12 mouse cellular contexts compared by ENCODE assay signal in the genomic region with DNA sequence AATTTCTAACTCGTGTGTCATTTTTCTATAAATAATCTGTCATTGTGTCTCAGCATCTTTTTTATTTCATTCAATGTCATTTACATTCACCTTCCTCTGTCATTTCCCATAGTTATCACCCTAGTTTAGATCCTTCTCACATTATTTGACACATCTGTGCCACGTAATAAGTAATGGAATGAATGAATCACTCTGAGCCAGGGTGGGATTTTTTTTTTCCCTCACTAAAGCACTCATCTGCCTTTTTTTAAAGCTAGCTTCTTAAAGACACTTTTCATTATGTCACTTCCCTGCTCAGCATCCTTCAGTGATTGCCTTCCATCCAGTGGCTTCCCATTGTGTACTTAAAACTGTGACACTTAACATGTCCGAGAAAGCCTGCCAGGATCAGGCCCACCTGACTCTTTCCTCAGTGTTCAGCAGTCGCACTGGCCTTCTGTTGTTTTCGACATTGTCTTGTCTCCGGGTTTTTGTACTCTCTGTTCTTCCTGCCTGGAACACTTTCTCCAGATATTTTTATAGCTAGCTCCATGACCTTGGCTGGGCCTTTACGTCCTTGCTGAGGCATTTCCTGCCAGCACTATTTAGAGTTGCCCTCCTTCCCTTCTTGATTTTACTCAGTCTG. TPM values are rescaled to one million over a fixed set of nuclear protein-coding genes. Genes with fewer than 3 reads are reported as not detected.
DNase-seq lines count a peak whose midpoint lies in the region; ATAC-seq and TF ChIP-seq lines count a peak whose summit lies in the region.
"Had no signal": no experiment of that assay in that cellular context is flagged by ENCODE, and none has a peak within 500 bp of the region (broad histone marks: within the 10 kb centered on the region; RNA-seq: fewer than 3 reads in every experiment).

No protein-coding gene starts in this region.

- H3K4me1 ChIP-seq in hindbrain, embryonic 13.5 days (replicated peaks) = no peaks in the 10 kb centered on the region
- no peaks in the 10 kb centered on the region for H3K4me1 ChIP-seq in hindbrain, embryonic 11.5 days (replicated peaks; ENCODE audit: control insufficient read depth, insufficient read depth, low read length)
- no peaks in the 10 kb centered on the region for H3K4me1 ChIP-seq in hindbrain, postnatal 0 days (ENCODE audit: insufficient read depth, low read length)

- TF ChIP-seq CTCF in brain, embryonic 14.5 days (IDR thresholded peaks at IDR 0.05; ENCODE audit: borderline replicate concordance, extremely low read depth, insufficient read depth, insufficient read length) = no peak
- TF ChIP-seq CTCF in hindbrain, postnatal 0 days (IDR thresholded peaks at IDR 0.05; ENCODE audit: low read depth) = no peak

- H3K4me3 ChIP-seq in hindbrain, embryonic 13.5 days = peak overlapping the region; percentile 18
- H3K4me3 ChIP-seq in hindbrain, embryonic 11.5 days (ENCODE audit: low read depth, low read length) = no peak overlapping the region
- H3K4me3 ChIP-seq in hindbrain, postnatal 0 days (ENCODE audit: low read length) = no peak overlapping the region

- intact Hi-C loops in left cerebral cortex, postnatal 14 days (cut with DNase I) = no loop called here

- no peaks in the 10 kb centered on the region for H3K9me3 ChIP-seq in hindbrain, embryonic 13.5 days
- no peaks in the 10 kb centered on the region for H3K9me3 ChIP-seq in hindbrain, embryonic 11.5 days (ENCODE audit: control insufficient read depth, low read length)
- H3K9me3 ChIP-seq in hindbrain, postnatal 0 days (ENCODE audit: low read length) = no peaks in the 10 kb centered on the region

- no peak overlapping the region for H3K27ac ChIP-seq in hindbrain, embryonic 13.5 days
- H3K27ac ChIP-seq in hindbrain, embryonic 11.5 days (ENCODE audit: low read depth, low read length) = no peak overlapping the region
- H3K27ac ChIP-seq in hindbrain, postnatal 0 days = peak overlapping the region; percentile 7; the same call in 1 of the 2 replicates
- H3K27ac ChIP-seq: liver, embryonic 14.5 days had no signal

- ATAC-seq in hindbrain, embryonic 13.5 days (ENCODE audit: low FRiP score) = no peak
- ATAC-seq in hindbrain, embryonic 11.5 days (ENCODE audit: low FRiP score) = no peak
- no peak for ATAC-seq in hindbrain, postnatal 0 days
- ATAC-seq: Patski had no signal

- no peak for TF ChIP-seq POLR2A in brain, embryonic 14.5 days (IDR thresholded peaks at IDR 0.05; ENCODE audit: borderline replicate concordance, extremely low read depth, insufficient read depth, insufficient read length, poor library complexity, severe bottlenecking)

- no peak for DNase-seq in hindbrain, embryonic 11.5 days (ENCODE audit: low spot score)
- DNase-seq in Muller cell, postnatal 12 days (ENCODE audit: inconsistent ontology term) = peak; percentile 55
- DNase-seq in brain, embryonic 14.5 days (ENCODE audit: low read depth) = peak; percentile 19
- DNase-seq in hindbrain, postnatal 0 days (ENCODE audit: low spot score) = no peak
- no peak for DNase-seq in frontal cortex, postnatal 25 days (ENCODE audit: low spot score in 2 of 2)
- no peak for DNase-seq in left cerebral cortex, postnatal 14 days (ENCODE audit: low spot score in 2 of 2)
- no peak for DNase-seq in retina, embryonic 14.5 days (ENCODE audit: low spot score)

- WGBS in hindbrain, embryonic 13.5 days = 60% methylated on average over 7 of the region's 7 CpGs
- 75% methylated on average over 7 of the region's 7 CpGs for WGBS in hindbrain, embryonic 11.5 days
- WGBS in hindbrain, postnatal 0 days = 51% methylated on average over 7 of the region's 7 CpGs

- 0 out of 2 replicates have a peak, but pooled peaks cover 11% of the 10 kb centered on the region for H3K27me3 ChIP-seq in hindbrain, embryonic 13.5 days
- H3K27me3 ChIP-seq in hindbrain, embryonic 11.5 days (ENCODE audit: control insufficient read depth, insufficient read depth, low read length) = peaks cover 11% of the 10 kb centered on the region
- no peaks in the 10 kb centered on the region for H3K27me3 ChIP-seq in hindbrain, postnatal 0 days (ENCODE audit: insufficient read depth, low read length)

- H3K4me2 ChIP-seq in hindbrain, embryonic 13.5 days = peak overlapping the region; percentile 36
- no peak overlapping the region for H3K4me2 ChIP-seq in hindbrain, embryonic 11.5 days (replicated peaks; ENCODE audit: low read depth, low read length)
- H3K4me2 ChIP-seq in hindbrain, postnatal 0 days (ENCODE audit: low read depth, low read length) = peak overlapping the region; percentile 37

- no peaks in the 10 kb centered on the region for H3K36me3 ChIP-seq in hindbrain, embryonic 13.5 days
- no peaks in the 10 kb centered on the region for H3K36me3 ChIP-seq in hindbrain, embryonic 11.5 days (ENCODE audit: control insufficient read depth, insufficient read depth, low read length)
- no peaks in the 10 kb centered on the region for H3K36me3 ChIP-seq in hindbrain, postnatal 0 days (ENCODE audit: insufficient read depth, low read length)

- H3K9ac ChIP-seq in hindbrain, embryonic 13.5 days = no peak overlapping the region
- no peak overlapping the region for H3K9ac ChIP-seq in hindbrain, embryonic 11.5 days (ENCODE audit: low read depth, low read length)
- no peak overlapping the region for H3K9ac ChIP-seq in hindbrain, postnatal 0 days (replicated peaks; ENCODE audit: low read length)
- H3K9ac ChIP-seq: liver, embryonic 14.5 days had no signal

RNA-seq across cellular contexts. Expression of a gene that starts 3.2 kb away (rescaled TPM):
- 3.6 and 4.0 TPM in 2 replicates for polyA plus RNA-seq in hindbrain, embryonic 13.5 days (2015; fragmentation: Nextera tagmentation; extraction: Ambion mirVana)
- 0.73 and 1.0 TPM in 2 replicates for polyA plus RNA-seq in hindbrain, embryonic 11.5 days (2014; fragmentation: Nextera tagmentation; extraction: Ambion mirVana)
- 1.9 and 2.8 TPM in 2 replicates for polyA plus RNA-seq in brain, embryonic 14.5 days (2012; rRNA removed)
- 8.4 and 8.7 TPM in 2 replicates for total RNA-seq in hindbrain, postnatal 0 days (2014; rRNA removed)
- polyA plus RNA-seq in hindbrain, postnatal 0 days (2015; fragmentation: Nextera tagmentation; extraction: Ambion mirVana) = 3.1 and 3.4 TPM in 2 replicates
- 1 to 10 TPM; 4.7 to 5.5 TPM for total RNA-seq in left cerebral cortex, postnatal 14 days (2021)

RNA-seq across cellular contexts. Expression of a gene that starts 53.8 kb away (rescaled TPM):
- not detected in 2 replicates for polyA plus RNA-seq in hindbrain, embryonic 13.5 days (2015; fragmentation: Nextera tagmentation; extraction: Ambion mirVana)
- polyA plus RNA-seq in hindbrain, embryonic 11.5 days (2014; fragmentation: Nextera tagmentation; extraction: Ambion mirVana) = 0.25 TPM in 1 of 2 replicates, not detected in the other
- not detected in 2 replicates for polyA plus RNA-seq in brain, embryonic 14.5 days (2012; rRNA removed)
- total RNA-seq in hindbrain, postnatal 0 days (2014; rRNA removed) = not detected in 2 replicates
- polyA plus RNA-seq in hindbrain, postnatal 0 days (2015; fragmentation: Nextera tagmentation; extraction: Ambion mirVana) = not detected in 2 replicates
- total RNA-seq in left cerebral cortex, postnatal 14 days (2021) = not detected
- total RNA-seq: layer of hippocampus, adult 8-10 months had no signal
- polyA plus RNA-seq: Patski; small intestine, adult 2 months had no signal

Comparison
In these comparisons a context has a peak if more than half of its experiments do, and no peak if none do; other contexts are left out.
1. DNase-seq: peak in Muller cell, postnatal 12 days (single experiment) and brain, embryonic 14.5 days (single experiment); none in hindbrain, embryonic 11.5 days (single experiment), hindbrain, postnatal 0 days (single experiment), frontal cortex, postnatal 25 days (0 of 2), left cerebral cortex, postnatal 14 days (0 of 2) and retina, embryonic 14.5 days (single experiment).